Mouse (Mus musculus): ENCODE results near the gene Pnliprp2. TPM values are rescaled to one million over a fixed set of nuclear protein-coding genes. Genes with fewer than 3 reads are reported as not detected.
A peak's percentile ranks its signal among the peaks of the same experiment; 100 is the strongest.

The Pnliprp2 gene
- polyA plus RNA-seq, 1 experiment from 2014 or later, result not detected

GRCm38 (mm10) chr19:58806364-58806763 lies 46.8 kb downstream of the Pnliprp2 start:
- Histone ChIP-seq H3K4me1 (peaks cover 4% of the 10 kb centered on the region; the same call in 1 of the 2 replicates), H3K9ac (no peak overlapping the region), H3K27me3 (no peaks in the 10 kb centered on the region), H3K4me3 (no peak overlapping the region), H3K36me3 (peaks cover 19% of the 10 kb centered on the region), H3K27ac (no peak overlapping the region), H3K9me3 (replicated peaks) (0 out of 2 replicates have a peak, but pooled peaks cover 3% of the 10 kb centered on the region), H3K4me2 (replicated peaks) (no peak overlapping the region)
- ATAC-seq (ENCODE audit: low FRiP score), result no peak
- WGBS, result 9% methylated on average over 3 of the region's 3 CpGs

- no peak overlapping the region for H3K4me2 ChIP-seq (replicated peaks)
- 79% methylated on average over 6 of the region's 6 CpGs for WGBS
- H3K4me1 ChIP-seq, result peaks cover 4% of the 10 kb centered on the region; the same call in 1 of the 2 replicates
- ATAC-seq (ENCODE audit: low FRiP score), result no peak
- no peak overlapping the region for H3K27ac ChIP-seq
- no peaks in the 10 kb centered on the region for H3K27me3 ChIP-seq
- no peak overlapping the region for H3K9ac ChIP-seq
- H3K9me3 ChIP-seq (replicated peaks), result 0 out of 2 replicates have a peak, but pooled peaks cover 2% of the 10 kb centered on the region
- H3K36me3 ChIP-seq, result peaks cover 10% of the 10 kb centered on the region; the same call in 1 of the 2 replicates
- no peak overlapping the region for H3K4me3 ChIP-seq
Measured at GRCm38 (mm10) chr19:58808864-58809263, 49.3 kb downstream of the Pnliprp2 start.

GRCm38 (mm10) chr19:58810536-58810935 lies 51.0 kb downstream of the Pnliprp2 start:
- Histone ChIP-seq H3K27me3 (no peaks in the 10 kb centered on the region), H3K9me3 (replicated peaks) (no peaks in the 10 kb centered on the region), H3K36me3 (peaks cover 4% of the 10 kb centered on the region; the same call in 1 of the 2 replicates), H3K4me1 (peaks cover 4% of the 10 kb centered on the region; the same call in 1 of the 2 replicates), H3K27ac (no peak overlapping the region), H3K9ac (no peak overlapping the region), H3K4me3 (no peak overlapping the region), H3K4me2 (replicated peaks) (no peak overlapping the region)
- 81% methylated on average over 5 of the region's 5 CpGs for WGBS
- ATAC-seq (ENCODE audit: low FRiP score), result no peak

GRCm38 (mm10) chr19:58815179-58815922 lies 55.8 kb downstream of the Pnliprp2 start:
- no peaks in the 10 kb centered on the region for H3K9me3 ChIP-seq (replicated peaks)
- no peaks in the 10 kb centered on the region for H3K27me3 ChIP-seq
- no peak overlapping the region for H3K4me2 ChIP-seq (replicated peaks)
- ATAC-seq (ENCODE audit: low FRiP score), result no peak
- WGBS, result 81% methylated on average over 13 of the region's 13 CpGs
- H3K36me3 ChIP-seq, result peaks cover 16% of the 10 kb centered on the region; the same call in 1 of the 2 replicates
- H3K27ac ChIP-seq, result no peak overlapping the region
- H3K9ac ChIP-seq, result no peak overlapping the region
- H3K4me1 ChIP-seq, result 0 out of 2 replicates have a peak, but pooled peaks cover 4% of the 10 kb centered on the region
- H3K4me3 ChIP-seq, result no peak overlapping the region

- Histone ChIP-seq H3K36me3 (peaks cover 16% of the 10 kb centered on the region; the same call in 1 of the 2 replicates), H3K4me3 (no peak overlapping the region), H3K27ac (no peak overlapping the region), H3K4me2 (replicated peaks) (no peak overlapping the region), H3K9ac (no peak overlapping the region), H3K9me3 (replicated peaks) (no peaks in the 10 kb centered on the region), H3K4me1 (0 out of 2 replicates have a peak, but pooled peaks cover 4% of the 10 kb centered on the region), H3K27me3 (no peaks in the 10 kb centered on the region)
- 75% methylated on average over 17 of the region's 17 CpGs for WGBS
- ATAC-seq (ENCODE audit: low FRiP score), result no peak
Measured at GRCm38 (mm10) chr19:58816453-58817041, 57.0 kb downstream of the Pnliprp2 start.

GRCm38 (mm10) chr19:58817398-58817797 lies 57.9 kb downstream of the Pnliprp2 start:
- H3K27me3 ChIP-seq, result no peaks in the 10 kb centered on the region; the same call in 1 of the 2 replicates
- no peaks in the 10 kb centered on the region for H3K9me3 ChIP-seq (replicated peaks)
- no peak overlapping the region for H3K27ac ChIP-seq
- H3K4me2 ChIP-seq (replicated peaks), result no peak overlapping the region
- H3K4me1 ChIP-seq, result peaks cover 7% of the 10 kb centered on the region; the same call in 1 of the 2 replicates
- H3K4me3 ChIP-seq, result no peak overlapping the region
- H3K9ac ChIP-seq, result no peak overlapping the region
- no peak for ATAC-seq (ENCODE audit: low FRiP score)
- H3K36me3 ChIP-seq, result peaks cover 12% of the 10 kb centered on the region; the same call in 1 of the 2 replicates
- 90% methylated on average over 11 of the region's 11 CpGs for WGBS

- Histone ChIP-seq H3K9ac (no peak overlapping the region), H3K9me3 (replicated peaks) (no peaks in the 10 kb centered on the region), H3K27ac (no peak overlapping the region), H3K36me3 (peaks cover 13% of the 10 kb centered on the region; the same call in 1 of the 2 replicates), H3K4me2 (replicated peaks) (no peak overlapping the region), H3K4me3 (no peak overlapping the region), H3K4me1 (peaks cover 16% of the 10 kb centered on the region; the same call in 1 of the 2 replicates), H3K27me3 (no peaks in the 10 kb centered on the region; the same call in 1 of the 2 replicates)
- ATAC-seq (ENCODE audit: low FRiP score), result no peak
- WGBS, result 84% methylated on average over 14 of the region's 14 CpGs
Measured at GRCm38 (mm10) chr19:58818571-58819415, 59.3 kb downstream of the Pnliprp2 start.

DNA sequence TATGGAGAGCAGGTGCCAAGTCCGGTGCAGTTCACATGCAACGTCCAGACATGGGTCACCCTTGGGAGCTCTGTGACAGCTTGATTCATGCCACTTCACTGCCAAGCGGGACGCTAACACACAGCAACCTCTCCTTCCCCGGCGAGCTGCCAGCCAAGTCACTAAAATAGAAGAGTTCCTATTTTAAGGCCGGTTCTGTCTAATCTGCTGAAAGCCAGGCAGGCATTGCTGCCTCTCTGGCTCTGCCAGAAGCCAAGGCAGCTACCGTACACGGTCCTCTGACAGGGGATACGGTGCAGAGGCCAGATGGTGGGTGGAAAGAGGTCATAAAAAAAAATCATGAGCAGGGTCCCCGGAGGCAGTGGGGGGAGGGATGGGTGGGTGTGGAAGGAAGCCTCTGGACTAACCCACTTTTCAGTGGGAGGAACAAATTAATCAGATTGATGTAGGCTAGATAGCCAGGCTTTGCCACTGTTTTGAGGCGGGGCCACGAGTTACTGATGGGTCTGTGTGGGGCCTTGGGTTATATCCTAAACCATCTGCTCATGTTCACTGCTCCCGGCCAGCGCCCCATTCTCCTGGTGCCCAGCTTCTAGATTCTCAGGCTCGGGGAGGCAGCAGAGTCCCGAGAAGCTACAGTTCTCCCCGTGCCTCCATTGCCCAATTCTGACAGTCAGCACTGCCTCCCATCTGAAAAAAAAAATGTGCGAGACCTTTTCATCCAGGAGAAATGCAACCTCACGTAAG lies 63.1 kb downstream of the Pnliprp2 start:
- 59% methylated on average over 20 of the region's 20 CpGs for WGBS
- Histone ChIP-seq H3K27ac (peak overlapping the region; percentile 62), H3K4me2 (replicated peaks) (no peak overlapping the region), H3K4me3 (no peak overlapping the region), H3K4me1 (peaks cover 12% of the 10 kb centered on the region; the same call in 1 of the 2 replicates), H3K9ac (peak overlapping the region; percentile 32; the same call in 1 of the 2 replicates), H3K9me3 (replicated peaks) (no peaks in the 10 kb centered on the region), H3K36me3 (peaks cover 25% of the 10 kb centered on the region; the same call in 1 of the 2 replicates), H3K27me3 (peaks cover 3% of the 10 kb centered on the region)
- peak; percentile 41; the same call in 1 of the 2 replicates for ATAC-seq (ENCODE audit: low FRiP score)

DNA sequence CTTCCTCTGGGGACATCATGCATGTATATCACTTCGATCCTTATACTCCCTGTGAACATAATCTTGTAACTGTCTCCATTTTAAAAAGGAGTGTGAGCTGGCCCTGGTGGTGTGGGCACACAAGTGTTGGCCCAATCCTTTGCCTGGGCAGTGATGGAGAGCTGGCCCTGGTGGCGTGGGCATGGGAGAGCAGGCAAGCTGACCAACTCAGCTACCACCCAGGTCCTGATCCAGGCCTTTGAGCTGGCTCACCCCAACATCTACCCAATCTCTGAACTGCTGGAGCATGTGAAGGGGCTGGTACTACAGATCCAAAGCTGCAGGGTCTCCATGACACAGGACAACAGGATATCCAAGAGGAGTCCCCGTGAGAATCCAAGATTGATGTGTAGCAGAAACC lies 63.8 kb downstream of the Pnliprp2 start:
- Histone ChIP-seq H3K27me3 (peaks cover 3% of the 10 kb centered on the region), H3K4me2 (replicated peaks) (no peak overlapping the region), H3K4me1 (peaks cover 16% of the 10 kb centered on the region; the same call in 1 of the 2 replicates), H3K9me3 (replicated peaks) (no peaks in the 10 kb centered on the region), H3K27ac (peak overlapping the region; percentile 6; the same call in 1 of the 2 replicates), H3K4me3 (no peak overlapping the region), H3K9ac (no peak overlapping the region), H3K36me3 (peaks cover 25% of the 10 kb centered on the region; the same call in 1 of the 2 replicates)
- ATAC-seq (ENCODE audit: low FRiP score), result no peak
- WGBS, result 86% methylated on average over 3 of the region's 3 CpGs

DNA sequence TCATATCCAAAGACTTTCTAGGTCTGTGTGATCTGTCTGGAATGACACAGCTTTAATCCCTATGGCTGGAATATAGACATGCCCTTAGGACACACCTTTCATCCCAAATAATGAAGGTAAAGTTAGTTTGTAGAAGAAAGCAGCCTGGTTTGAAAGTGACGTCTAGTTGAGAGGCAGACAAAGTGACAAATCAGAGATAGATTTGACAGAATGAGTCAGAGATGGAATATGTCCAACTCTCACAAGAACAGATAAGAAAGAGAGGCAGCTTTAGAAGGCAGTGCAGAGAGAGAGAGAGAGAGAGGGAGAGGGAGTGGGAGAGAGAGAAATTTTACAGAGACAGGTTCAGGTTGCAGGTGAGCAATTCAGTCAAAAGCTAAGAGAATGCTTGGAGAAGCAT lies 64.8 kb downstream of the Pnliprp2 start:
- 89% methylated on average over 1 of the region's 1 CpGs for WGBS
- Histone ChIP-seq H3K27ac (no peak overlapping the region), H3K36me3 (peaks cover 22% of the 10 kb centered on the region; the same call in 1 of the 2 replicates), H3K4me1 (peaks cover 21% of the 10 kb centered on the region; the same call in 1 of the 2 replicates), H3K27me3 (peaks cover 6% of the 10 kb centered on the region), H3K9me3 (replicated peaks) (no peaks in the 10 kb centered on the region), H3K4me3 (no peak overlapping the region), H3K9ac (no peak overlapping the region), H3K4me2 (replicated peaks) (no peak overlapping the region)
- no peak for ATAC-seq (ENCODE audit: low FRiP score)

All from hindbrain, embryonic 12.5 days (tissue).